Mouse (Mus musculus): ENCODE measurements around the gene Mindy2. TPM values are rescaled to one million over a fixed set of nuclear protein-coding genes. Genes with fewer than 3 reads are reported as not detected.
A peak's percentile ranks its signal among the peaks of the same experiment; 100 is the strongest.

The Mindy2 gene
- polyA plus RNA-seq, 1 experiment from 2014 or later, result 11.4 TPM

GRCm38 (mm10) chr9:70665372-70666145 lies 8.6 kb upstream of the Mindy2 start:
- WGBS, result 78% methylated on average over 16 of the region's 16 CpGs
- no peak for ATAC-seq (replicated peaks; ENCODE audit: low FRiP score)

GRCm38 (mm10) chr9:70664847-70665246 lies 7.9 kb upstream of the Mindy2 start:
- H3K9me3 ChIP-seq (replicated peaks), result 0 out of 2 replicates have a peak, but pooled peaks cover 2% of the 10 kb centered on the region
- H3K27ac ChIP-seq, result no peak overlapping the region
- no peaks in the 10 kb centered on the region for H3K27me3 ChIP-seq
- no peaks in the 10 kb centered on the region for H3K36me3 ChIP-seq
- no peaks in the 10 kb centered on the region for H3K4me1 ChIP-seq
- 79% methylated on average over 4 of the region's 4 CpGs for WGBS
- no peak for ATAC-seq (replicated peaks; ENCODE audit: low FRiP score)
- H3K9ac ChIP-seq, result no peak overlapping the region
- H3K4me3 ChIP-seq (replicated peaks), result no peak overlapping the region
- no peak overlapping the region for H3K4me2 ChIP-seq

More at GRCm38 (mm10) chr9:70665372-70666145, 8.6 kb upstream of the Mindy2 start:
- Histone ChIP-seq H3K4me1 (no peaks in the 10 kb centered on the region), H3K27me3 (no peaks in the 10 kb centered on the region), H3K9me3 (replicated peaks) (0 out of 2 replicates have a peak, but pooled peaks cover 2% of the 10 kb centered on the region), H3K27ac (no peak overlapping the region), H3K36me3 (no peaks in the 10 kb centered on the region), H3K4me2 (no peak overlapping the region), H3K9ac (no peak overlapping the region), H3K4me3 (replicated peaks) (no peak overlapping the region)

- H3K27me3 ChIP-seq, result no peaks in the 10 kb centered on the region
- no peak overlapping the region for H3K27ac ChIP-seq
- H3K4me1 ChIP-seq, result peaks cover 30% of the 10 kb centered on the region
- no peak overlapping the region for H3K4me2 ChIP-seq
- 62% methylated on average over 2 of the region's 2 CpGs for WGBS
- ATAC-seq (replicated peaks; ENCODE audit: low FRiP score), result no peak
- H3K36me3 ChIP-seq, result no peaks in the 10 kb centered on the region
- no peak overlapping the region for H3K9ac ChIP-seq
- H3K4me3 ChIP-seq (replicated peaks), result no peak overlapping the region
- no peaks in the 10 kb centered on the region for H3K9me3 ChIP-seq (replicated peaks)
These were observed 1.3 kb upstream of the Mindy2 start for GRCm38 (mm10) chr9:70658266-70658665.

DNA sequence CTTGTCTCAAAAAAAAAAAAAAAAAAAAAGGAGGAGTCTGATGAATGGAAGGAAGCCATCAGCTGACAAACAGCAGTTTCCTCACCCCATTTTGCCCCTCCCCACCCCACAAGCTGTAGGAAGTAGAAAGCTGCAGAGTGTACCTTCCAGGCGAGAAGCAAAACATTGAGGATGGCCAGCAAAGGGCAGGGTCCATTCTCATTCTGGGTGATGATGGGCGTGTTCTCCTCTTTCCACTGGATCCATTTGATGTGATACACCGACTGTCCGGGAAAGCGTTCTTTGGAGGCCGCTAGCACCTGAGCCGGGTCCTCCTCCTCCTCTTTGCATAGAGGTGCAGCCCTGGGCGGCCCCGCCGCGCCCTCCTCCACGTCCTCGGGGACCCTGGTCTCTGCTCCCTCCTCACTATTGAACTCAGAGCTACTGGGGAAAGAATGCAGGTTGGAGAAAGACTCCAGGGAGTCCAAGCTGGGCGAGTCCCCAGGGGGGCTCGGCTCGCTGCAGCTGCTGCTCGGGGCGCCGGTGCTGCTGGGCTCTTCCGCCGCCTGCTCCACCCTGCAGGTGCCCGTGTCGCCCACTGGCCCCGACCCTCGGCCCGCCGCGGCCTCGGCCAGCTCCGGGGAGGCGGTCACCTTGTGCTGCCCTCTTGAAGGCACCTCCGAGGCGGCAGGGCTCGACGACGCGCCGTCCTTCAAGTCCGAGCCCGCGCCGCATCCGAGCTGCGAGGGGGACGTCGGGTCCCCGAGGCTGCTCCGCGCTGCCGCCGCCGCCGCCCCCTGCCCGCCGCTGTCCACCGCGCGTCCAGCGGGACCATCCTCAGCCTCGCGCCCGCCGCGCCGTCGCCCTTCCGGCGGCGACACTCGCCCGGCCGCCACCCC lies 605 bp downstream of the Mindy2 start, which contains the start of gene Gm10642:
Gm10642 (plus strand) TSS at position 122 of the 878 bp plus-strand sequence.
- Histone ChIP-seq H3K27ac (peak within 1 kb of the TSS; percentile 96), H3K27me3 (no peaks in the 10 kb centered on the region), H3K9ac (peak within 1 kb of the TSS; percentile 78), H3K9me3 (replicated peaks) (no peaks in the 10 kb centered on the region), H3K4me3 (replicated peaks) (peak within 1 kb of the TSS; percentile 70), H3K4me1 (peaks cover 34% of the 10 kb centered on the region), H3K4me2 (peak within 1 kb of the TSS; percentile 91), H3K36me3 (no peaks in the 10 kb centered on the region)
- peak; percentile 78 for ATAC-seq (replicated peaks; ENCODE audit: low FRiP score)
- WGBS, result under 1% methylated on average over 71 of the region's 72 CpGs

DNA sequence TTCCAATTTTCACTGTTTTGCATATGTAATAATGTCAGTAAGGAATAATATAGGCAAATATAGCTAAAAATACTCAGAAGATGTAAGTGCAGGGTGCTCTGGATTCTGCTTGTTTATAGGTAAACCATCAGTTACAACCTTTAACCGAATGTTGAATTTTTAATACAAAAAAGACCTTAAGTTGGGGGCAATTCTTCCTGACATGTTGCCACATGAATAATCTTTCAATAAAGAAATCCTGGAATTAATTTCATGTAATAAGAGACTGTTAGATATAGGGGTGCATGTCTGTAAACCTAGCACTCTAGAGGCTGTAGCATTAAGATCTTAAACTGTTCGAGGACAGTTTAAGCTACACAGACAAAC lies 1.2 kb downstream of the Mindy2 start:
- WGBS, result 39% methylated on average over 2 of the region's 2 CpGs
- Histone ChIP-seq H3K27me3 (no peaks in the 10 kb centered on the region), H3K36me3 (no peaks in the 10 kb centered on the region), H3K4me1 (peaks cover 34% of the 10 kb centered on the region), H3K9me3 (replicated peaks) (no peaks in the 10 kb centered on the region), H3K9ac (no peak overlapping the region), H3K4me2 (peak overlapping the region; percentile 91), H3K4me3 (replicated peaks) (peak overlapping the region; percentile 70), H3K27ac (peak overlapping the region; percentile 96; the same call in 1 of the 2 replicates)
- no peak for ATAC-seq (replicated peaks; ENCODE audit: low FRiP score)

DNA sequence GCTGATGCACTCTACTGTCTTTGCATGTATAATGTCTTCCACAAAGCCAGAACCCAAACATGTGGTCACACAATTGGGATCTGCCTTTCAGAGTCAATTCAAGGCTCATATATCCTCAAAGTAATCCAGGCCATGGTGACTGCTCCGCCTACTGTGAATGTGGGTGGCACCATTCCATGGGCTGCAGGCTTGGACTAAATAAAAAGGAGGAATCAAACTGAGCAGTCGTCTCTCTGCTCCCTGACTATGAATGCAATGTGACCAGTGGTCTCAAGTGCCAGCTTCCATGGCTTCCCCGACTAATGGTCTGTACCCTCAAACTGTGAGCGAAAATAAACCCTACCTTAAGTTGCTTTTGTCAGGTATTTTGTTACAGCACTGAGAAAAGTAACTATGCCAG lies 2.5 kb downstream of the Mindy2 start:
- H3K4me3 ChIP-seq (replicated peaks), result 0 out of 2 replicates have a peak overlapping the region, but pooled peaks have one; percentile 1
- no peak for ATAC-seq (replicated peaks; ENCODE audit: low FRiP score)
- H3K27ac ChIP-seq, result no peak overlapping the region
- peaks cover 34% of the 10 kb centered on the region for H3K4me1 ChIP-seq
- H3K36me3 ChIP-seq, result peaks cover 3% of the 10 kb centered on the region; the same call in 1 of the 2 replicates
- H3K9ac ChIP-seq, result no peak overlapping the region
- 0 out of 2 replicates have a peak overlapping the region, but pooled peaks have one; percentile 28 for H3K4me2 ChIP-seq
- no peaks in the 10 kb centered on the region for H3K9me3 ChIP-seq (replicated peaks)
- H3K27me3 ChIP-seq, result no peaks in the 10 kb centered on the region
- 75% methylated on average over 4 of the region's 4 CpGs for WGBS

DNA sequence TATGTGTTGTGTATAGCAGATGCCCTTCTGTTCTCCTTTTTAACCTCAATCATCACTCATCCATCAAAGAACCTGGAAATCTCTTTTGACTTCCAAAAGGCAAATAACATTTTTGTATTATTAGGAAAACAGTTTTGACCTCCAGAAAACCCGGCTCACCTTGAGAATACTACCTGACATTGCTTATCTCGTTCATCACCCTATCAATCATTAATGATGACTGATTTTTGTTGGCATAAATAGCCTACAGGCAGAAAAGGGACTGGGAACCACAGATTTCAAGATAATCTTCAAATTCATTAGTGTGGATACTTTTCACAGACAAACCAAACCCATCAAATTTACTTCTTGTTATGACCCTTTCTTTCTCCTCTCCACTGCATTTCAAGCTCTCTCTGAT lies 3.1 kb downstream of the Mindy2 start:
- Histone ChIP-seq H3K9ac (no peak overlapping the region), H3K9me3 (replicated peaks) (no peaks in the 10 kb centered on the region), H3K4me3 (replicated peaks) (0 out of 2 replicates have a peak overlapping the region, but pooled peaks have one; percentile 1), H3K36me3 (peaks cover 5% of the 10 kb centered on the region; the same call in 1 of the 2 replicates), H3K27me3 (no peaks in the 10 kb centered on the region), H3K4me2 (0 out of 2 replicates have a peak overlapping the region, but pooled peaks have one; percentile 28), H3K4me1 (peaks cover 34% of the 10 kb centered on the region), H3K27ac (peak overlapping the region; percentile 63; the same call in 1 of the 2 replicates)
- 73% methylated on average over 2 of the region's 2 CpGs for WGBS
- ATAC-seq (replicated peaks; ENCODE audit: low FRiP score), result no peak

- H3K9ac ChIP-seq, result no peak overlapping the region
- ATAC-seq (replicated peaks; ENCODE audit: low FRiP score), result no peak
- H3K27me3 ChIP-seq, result no peaks in the 10 kb centered on the region
- H3K36me3 ChIP-seq, result peaks cover 5% of the 10 kb centered on the region; the same call in 1 of the 2 replicates
- H3K4me3 ChIP-seq (replicated peaks), result no peak overlapping the region
- H3K4me1 ChIP-seq, result peaks cover 31% of the 10 kb centered on the region
- 77% methylated on average over 2 of the region's 2 CpGs for WGBS
- H3K9me3 ChIP-seq (replicated peaks), result no peaks in the 10 kb centered on the region
- H3K27ac ChIP-seq, result no peak overlapping the region
- H3K4me2 ChIP-seq, result no peak overlapping the region
These were observed 4.8 kb downstream of the Mindy2 start for GRCm38 (mm10) chr9:70652221-70652620.

GRCm38 (mm10) chr9:70650994-70651393 lies 6.0 kb downstream of the Mindy2 start:
- no peak overlapping the region for H3K9ac ChIP-seq
- H3K4me3 ChIP-seq (replicated peaks), result no peak overlapping the region
- ATAC-seq (replicated peaks; ENCODE audit: low FRiP score), result no peak
- H3K4me1 ChIP-seq, result peaks cover 26% of the 10 kb centered on the region
- 96% methylated on average over 1 of the region's 1 CpGs for WGBS
- no peaks in the 10 kb centered on the region for H3K27me3 ChIP-seq
- no peak overlapping the region for H3K4me2 ChIP-seq
- no peak overlapping the region for H3K27ac ChIP-seq
- no peaks in the 10 kb centered on the region for H3K9me3 ChIP-seq (replicated peaks)
- peaks cover 5% of the 10 kb centered on the region; the same call in 1 of the 2 replicates for H3K36me3 ChIP-seq

DNA sequence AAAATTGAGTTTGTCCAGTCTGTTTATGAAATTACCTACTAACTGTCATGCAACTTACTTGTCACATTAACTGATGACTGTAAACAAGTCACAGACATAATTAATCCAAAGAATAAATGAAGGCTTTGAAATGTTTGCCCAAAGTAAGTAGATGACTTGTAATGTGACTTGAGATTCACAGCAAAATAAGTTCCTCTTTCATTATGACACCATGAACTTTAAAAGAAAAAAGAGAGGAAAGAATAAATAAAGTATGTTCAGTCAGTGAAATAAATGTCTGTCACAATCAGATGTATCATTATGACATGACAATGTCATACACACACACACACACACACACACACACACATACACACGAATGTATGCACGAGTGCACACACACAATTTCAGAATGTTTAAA lies 6.7 kb downstream of the Mindy2 start:
- Histone ChIP-seq H3K4me2 (no peak overlapping the region), H3K9ac (no peak overlapping the region), H3K27ac (no peak overlapping the region), H3K4me3 (replicated peaks) (no peak overlapping the region), H3K36me3 (peaks cover 5% of the 10 kb centered on the region; the same call in 1 of the 2 replicates), H3K4me1 (peaks cover 23% of the 10 kb centered on the region), H3K27me3 (no peaks in the 10 kb centered on the region), H3K9me3 (replicated peaks) (no peaks in the 10 kb centered on the region)
- no peak for ATAC-seq (replicated peaks; ENCODE audit: low FRiP score)
- WGBS, result 87% methylated on average over 2 of the region's 2 CpGs

DNA sequence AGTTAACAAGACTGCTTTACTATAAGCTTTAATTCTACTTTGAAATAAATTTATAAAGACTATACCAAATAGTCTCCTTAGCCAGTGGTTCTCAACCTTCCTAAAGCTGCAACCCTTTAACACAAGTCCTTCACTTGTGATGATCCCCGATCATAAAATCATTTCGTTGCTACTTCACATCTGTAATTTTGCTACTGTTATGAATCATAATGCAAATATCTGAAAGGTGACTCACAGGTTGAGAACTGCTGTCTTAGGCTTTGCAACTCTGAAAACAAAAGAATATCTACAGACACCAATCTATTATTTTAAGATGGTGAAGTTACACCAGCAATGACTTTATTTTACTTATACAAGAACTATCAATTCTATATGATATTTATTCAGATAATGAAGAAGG lies 20.2 kb downstream of the Mindy2 start:
- Histone ChIP-seq H3K36me3 (peaks cover 7% of the 10 kb centered on the region; the same call in 1 of the 2 replicates), H3K9me3 (replicated peaks) (no peaks in the 10 kb centered on the region), H3K27me3 (no peaks in the 10 kb centered on the region), H3K4me1 (no peaks in the 10 kb centered on the region), H3K4me2 (no peak overlapping the region), H3K9ac (no peak overlapping the region), H3K27ac (no peak overlapping the region), H3K4me3 (replicated peaks) (no peak overlapping the region)
- WGBS, result 81% methylated on average over 2 of the region's 2 CpGs
- ATAC-seq (replicated peaks; ENCODE audit: low FRiP score), result no peak

DNA sequence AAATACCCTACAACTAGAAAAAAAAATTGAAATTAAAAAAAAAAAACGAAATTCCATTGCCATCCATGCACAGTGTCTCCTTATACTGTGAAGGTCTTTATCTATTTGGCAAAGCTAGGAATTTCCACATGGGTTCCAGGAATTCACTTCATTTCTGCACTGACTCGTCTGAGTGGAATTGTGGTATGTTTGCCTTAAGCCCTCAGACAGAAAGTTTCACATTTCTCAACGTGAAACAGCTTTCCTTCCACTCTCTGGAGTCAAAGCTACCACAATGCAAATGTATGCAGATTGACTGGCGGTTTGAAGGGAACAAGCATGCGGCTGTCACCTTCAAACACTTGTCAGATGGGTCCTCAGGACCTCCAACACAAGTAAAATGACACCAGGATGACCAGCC lies 25.3 kb downstream of the Mindy2 start:
- Histone ChIP-seq H3K9ac (no peak overlapping the region), H3K4me2 (no peak overlapping the region), H3K4me3 (replicated peaks) (no peak overlapping the region), H3K9me3 (replicated peaks) (no peaks in the 10 kb centered on the region), H3K4me1 (no peaks in the 10 kb centered on the region), H3K27ac (no peak overlapping the region), H3K27me3 (no peaks in the 10 kb centered on the region), H3K36me3 (0 out of 2 replicates have a peak, but pooled peaks cover 2% of the 10 kb centered on the region)
- ATAC-seq (replicated peaks; ENCODE audit: low FRiP score), result no peak
- 28% methylated on average over 5 of the region's 5 CpGs for WGBS

All from kidney, embryonic 15.5 days (tissue).